Comparison of ENCODE assay signal across 8 mouse cellular contexts in the genomic region with DNA sequence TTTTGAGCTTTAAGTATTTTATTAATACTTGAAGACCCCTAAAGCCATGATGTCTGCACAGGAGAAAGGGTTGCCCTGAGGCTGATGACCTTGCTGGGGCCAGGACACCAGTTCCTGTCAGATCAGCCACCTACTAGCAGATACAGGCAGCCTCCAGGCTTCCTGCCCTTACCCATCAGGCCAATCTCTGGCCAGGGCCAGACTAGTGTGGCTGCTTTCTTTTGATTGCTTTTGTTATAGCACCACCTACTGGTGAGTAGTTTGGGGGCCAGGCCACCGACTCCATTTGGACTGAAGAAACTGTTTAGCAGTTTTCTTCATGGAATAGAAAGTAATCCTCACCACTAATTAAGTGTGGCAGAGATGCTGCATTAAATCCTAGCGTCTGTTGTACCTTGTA.
A peak's percentile ranks its signal among the peaks of the same experiment; 100 is the strongest.
DNase-seq lines count a peak whose midpoint lies in the region; ATAC-seq and TF ChIP-seq lines count a peak whose summit lies in the region.

No protein-coding gene starts in this region.

- no peaks in the 10 kb centered on the region for H3K4me1 ChIP-seq in forebrain, postnatal 0 days (ENCODE audit: insufficient read depth)
- H3K4me1 ChIP-seq in hindbrain, embryonic 16.5 days (ENCODE audit: control insufficient read depth, insufficient read depth, low read depth, low read length), result no peaks in the 10 kb centered on the region

- no peak overlapping the region for H3K27ac ChIP-seq in forebrain, postnatal 0 days (ENCODE audit: low read depth, low read length)
- no peak overlapping the region for H3K27ac ChIP-seq in hindbrain, embryonic 16.5 days (ENCODE audit: low read depth, low read length)

- no peak overlapping the region for H3K4me2 ChIP-seq in forebrain, postnatal 0 days (ENCODE audit: low read depth)
- no peak overlapping the region for H3K4me2 ChIP-seq in hindbrain, embryonic 16.5 days (ENCODE audit: low read length)

- no peaks in the 10 kb centered on the region for H3K9me3 ChIP-seq in forebrain, postnatal 0 days (ENCODE audit: low read length)
- H3K9me3 ChIP-seq in hindbrain, embryonic 16.5 days (ENCODE audit: control insufficient read depth, low read length), result no peaks in the 10 kb centered on the region

- H3K4me3 ChIP-seq in forebrain, postnatal 0 days (ENCODE audit: low read depth, low read length), result no peak overlapping the region
- H3K4me3 ChIP-seq in hindbrain, embryonic 16.5 days (ENCODE audit: low read length), result no peak overlapping the region

- WGBS in forebrain, postnatal 0 days, result 4% methylated on average over 2 of the region's 2 CpGs
- WGBS in hindbrain, embryonic 16.5 days, result 6% methylated on average over 2 of the region's 2 CpGs

- H3K36me3 ChIP-seq in forebrain, postnatal 0 days (ENCODE audit: insufficient read depth), result peaks cover 26% of the 10 kb centered on the region
- H3K36me3 ChIP-seq in hindbrain, embryonic 16.5 days (ENCODE audit: control insufficient read depth, insufficient read depth, low read length), result peaks cover 10% of the 10 kb centered on the region

- H3K9ac ChIP-seq in forebrain, postnatal 0 days, result no peak overlapping the region
- H3K9ac ChIP-seq in hindbrain, embryonic 16.5 days (ENCODE audit: low read depth, low read length), result no peak overlapping the region

- peak; percentile 62 for DNase-seq in Muller cell, postnatal 12 days (ENCODE audit: inconsistent ontology term)
- peak; percentile 62 for DNase-seq in cerebellum, adult 11 months
- DNase-seq in forebrain, postnatal 0 days, result peak; percentile 83
- peak; percentile 61 to 65 for DNase-seq in left cerebral cortex, adult 18-20 months (ENCODE audit: low spot score in 2 of 2)
- DNase-seq in lung, postnatal 4 days, result peak; percentile 56 to 74
- peak; percentile 64 to 74 for DNase-seq in right cerebral cortex, adult 2 months (ENCODE audit: low spot score in 2 of 2)
- DNase-seq in yolk sac, embryonic 10.5 days (ENCODE audit: low spot score), result peak; percentile 15

- peak; percentile 83 for ATAC-seq in forebrain, postnatal 0 days
- peak; percentile 86 for ATAC-seq in hindbrain, embryonic 16.5 days

- TF ChIP-seq CTCF in forebrain, postnatal 0 days (IDR thresholded peaks at IDR 0.05; ENCODE audit: low read depth), result peak; percentile 86

- no peaks in the 10 kb centered on the region for H3K27me3 ChIP-seq in forebrain, postnatal 0 days (ENCODE audit: insufficient read depth, low read length)
- H3K27me3 ChIP-seq in hindbrain, embryonic 16.5 days (replicated peaks; ENCODE audit: control insufficient read depth, insufficient read depth, low read length), result no peaks in the 10 kb centered on the region

Comparison
In these comparisons a context has a peak if more than half of its experiments do, and no peak if none do; other contexts are left out.
1. DNase-seq: peak in every context shown above with its lines; median percentile 83 in forebrain, postnatal 0 days; 69 in right cerebral cortex, adult 2 months; 65 in lung, postnatal 4 days; 63 in left cerebral cortex, adult 18-20 months; 62 in Muller cell, postnatal 12 days; 62 in cerebellum, adult 11 months; 15 in yolk sac, embryonic 10.5 days.